Mouse (Mus musculus) G1E-ER4 (cell line): ENCODE measurements around the gene Gm20388. TPM values are rescaled to one million over a fixed set of nuclear protein-coding genes. Genes with fewer than 3 reads are reported as not detected.

Experiments used
- GATA1 ChIP-seq: IDR thresholded peaks from one replicate; pipeline ENCODE4 v1.8.0; 2012; ENCODE audit warnings: low read length, inconsistent platforms
- polyA plus RNA-seq: library from polyadenylated mRNA; stranded (reverse); fragments of >175 nt; gene quantifications from 2 replicates; pipeline ENCODE4 v1.2.3, GENCODE M21; 2012

Gm20388 gene
- polyA plus RNA-seq, 1 experiment, result not detected

DNA sequence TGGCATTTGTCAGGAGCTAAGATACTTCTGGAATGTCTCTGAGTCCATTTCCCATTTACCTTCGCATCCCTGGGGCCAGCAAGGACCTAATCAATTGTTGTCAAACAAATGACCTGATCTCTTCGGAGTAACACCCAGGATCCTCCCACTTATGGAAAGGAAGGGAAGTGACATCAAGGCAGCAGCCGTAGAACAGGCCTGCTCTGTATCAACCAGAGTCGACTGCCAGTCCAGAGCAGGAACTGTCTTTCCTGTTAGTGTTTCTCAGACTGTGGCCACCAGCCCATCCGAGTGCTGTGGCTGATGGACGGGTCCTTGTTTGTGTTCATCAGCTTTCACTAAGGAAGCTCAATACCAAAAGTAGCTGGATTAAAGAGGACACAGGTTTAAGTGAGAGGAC is 213.6 kb downstream of the Gm20388 start:
- no peak for TF ChIP-seq GATA1

DNA sequence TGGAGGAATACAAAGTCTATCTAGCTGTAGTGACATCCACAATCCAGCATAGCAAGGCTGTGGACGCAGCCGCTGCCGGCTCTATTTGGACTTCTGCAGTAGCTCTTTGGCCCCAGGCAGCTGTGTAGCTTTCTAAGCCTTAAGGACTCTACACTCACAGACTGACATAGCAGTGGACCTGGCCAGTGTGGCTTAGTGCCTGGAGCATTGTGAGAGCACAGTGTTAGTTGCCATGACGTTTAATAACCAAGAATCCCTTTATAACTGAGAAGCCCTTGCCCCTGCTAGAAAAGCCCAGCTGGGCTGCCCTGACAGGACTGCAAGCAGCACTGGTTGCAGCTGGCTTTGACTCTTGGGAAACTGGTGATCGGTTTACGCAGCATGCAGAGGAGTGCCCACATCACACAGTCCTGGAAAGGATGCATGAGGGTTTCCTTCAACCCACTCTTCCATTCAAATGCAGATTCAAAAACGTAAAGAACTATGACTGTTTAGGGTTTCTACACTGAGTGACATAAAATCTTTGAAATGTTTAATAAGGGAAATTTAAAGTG is 214.3 kb downstream of the Gm20388 start:
- no peak for TF ChIP-seq GATA1

DNA sequence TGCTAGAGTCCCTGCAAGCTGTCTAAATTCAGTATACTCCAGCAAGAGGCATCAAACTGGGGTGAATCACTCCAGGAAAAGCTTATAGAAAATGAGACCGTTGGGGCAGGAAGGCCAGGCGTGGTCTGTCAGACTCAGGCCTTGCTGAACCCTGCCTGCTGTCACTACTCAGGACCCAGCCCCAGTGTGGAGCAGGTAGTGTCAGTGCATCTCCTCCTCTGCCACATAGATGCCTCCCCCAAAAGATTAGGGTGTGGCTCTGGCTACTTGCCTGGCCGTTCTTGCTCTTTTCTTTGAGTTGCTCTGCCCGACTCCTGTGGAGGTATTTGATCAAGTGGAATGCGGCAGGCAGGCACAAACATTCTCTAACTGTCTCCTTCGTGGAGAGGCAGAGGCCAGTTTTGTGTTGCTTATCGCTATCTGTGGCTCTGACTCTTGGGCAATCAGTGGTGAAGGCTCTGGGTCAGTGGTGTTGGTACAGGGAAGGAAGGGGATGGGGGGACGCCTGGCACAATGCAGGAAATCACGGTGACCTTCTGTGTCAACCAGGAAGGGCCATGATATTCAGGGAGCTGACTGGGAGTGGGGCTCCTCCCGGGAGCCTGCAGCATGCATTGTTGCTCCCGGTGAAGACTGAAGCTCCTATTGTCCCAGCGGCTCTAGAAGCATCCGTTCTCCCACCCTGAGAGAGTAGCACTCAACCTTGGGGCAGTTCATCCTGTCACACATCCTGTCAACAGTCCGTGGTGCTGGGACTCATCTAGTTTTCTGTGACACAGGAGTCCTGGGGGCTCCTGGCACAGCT is 215.9 kb downstream of the Gm20388 start:
- no peak for TF ChIP-seq GATA1

DNA sequence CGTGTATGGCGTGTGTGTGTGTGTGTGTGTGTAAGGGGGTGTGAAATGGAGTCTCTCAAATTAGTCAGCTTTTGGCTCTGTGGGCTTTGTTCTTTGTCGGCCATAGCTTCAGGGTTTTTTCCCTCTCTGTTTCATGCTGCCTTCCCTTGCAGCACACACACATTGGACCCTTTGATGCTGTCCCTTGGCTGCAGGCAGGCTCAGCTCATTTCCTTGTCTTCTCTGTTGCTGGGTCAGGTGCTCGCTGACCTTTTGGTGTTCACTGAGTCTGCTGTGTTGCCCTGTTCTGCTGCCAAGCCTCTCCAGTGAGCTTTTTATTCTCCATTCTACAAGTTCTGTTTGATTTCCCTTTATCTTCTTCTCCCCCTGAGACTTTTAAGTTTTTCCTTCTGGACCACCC is 218.9 kb downstream of the Gm20388 start:
- TF ChIP-seq GATA1, result no peak

DNA sequence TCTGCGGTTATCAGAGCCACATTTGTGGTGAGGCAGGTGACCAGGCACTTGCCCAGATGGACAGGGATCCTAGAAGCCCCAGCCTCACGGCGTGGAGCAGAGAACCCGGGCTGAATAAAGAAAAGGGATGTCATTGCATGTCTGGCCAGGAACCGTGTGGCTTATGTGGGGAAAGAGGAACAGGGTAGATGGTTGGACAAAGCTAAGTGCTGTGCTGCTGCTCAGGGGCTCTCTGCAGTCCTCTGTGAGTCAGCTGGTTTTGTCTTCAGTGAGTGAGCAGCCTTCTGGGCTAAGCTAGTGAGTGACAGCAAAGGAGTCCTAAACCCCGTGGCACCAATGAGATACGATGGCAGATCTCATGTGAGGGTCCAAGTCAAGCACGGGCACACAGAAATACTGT is 220.5 kb downstream of the Gm20388 start:
- no peak for TF ChIP-seq GATA1

DNA sequence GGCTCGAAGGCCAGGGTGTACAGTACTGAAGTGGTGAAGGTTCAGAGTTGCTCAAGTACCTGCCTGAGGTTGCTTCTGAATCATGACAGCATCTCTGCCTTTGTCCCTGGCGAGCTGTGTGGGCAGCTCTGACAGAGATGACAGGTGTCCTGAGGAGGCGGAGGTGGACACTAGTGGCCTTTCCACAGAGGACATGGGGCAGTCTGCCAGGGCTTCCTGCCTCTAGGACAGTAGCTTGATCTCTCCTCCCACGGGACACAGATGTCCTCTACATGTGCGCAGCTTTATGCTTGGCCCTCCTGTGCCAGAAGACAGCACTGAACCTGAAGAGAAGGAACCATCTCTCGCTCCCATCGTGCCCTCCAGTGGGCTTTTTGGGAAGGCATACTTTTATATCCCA is 222.5 kb downstream of the Gm20388 start:
- no peak for TF ChIP-seq GATA1

DNA sequence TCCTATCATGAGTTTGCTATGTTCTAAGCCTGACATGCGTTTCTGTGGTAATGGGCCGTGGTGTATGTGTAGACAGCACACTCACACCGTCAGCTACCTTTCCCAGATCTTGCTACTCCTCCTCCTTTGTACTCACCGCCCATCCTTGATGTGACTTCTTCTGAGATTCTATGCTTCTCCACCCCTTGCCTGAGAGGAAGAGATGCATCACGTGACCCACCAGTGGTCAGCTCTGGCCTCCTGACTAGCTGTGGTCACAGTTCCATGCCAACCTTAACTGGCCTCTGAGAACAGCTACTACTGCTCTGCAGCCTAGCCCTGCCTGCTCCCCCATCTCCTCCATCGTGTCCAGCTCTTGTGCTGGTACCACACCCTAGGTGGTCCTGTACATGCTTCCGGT is 225.0 kb downstream of the Gm20388 start:
- no peak for TF ChIP-seq GATA1

DNA sequence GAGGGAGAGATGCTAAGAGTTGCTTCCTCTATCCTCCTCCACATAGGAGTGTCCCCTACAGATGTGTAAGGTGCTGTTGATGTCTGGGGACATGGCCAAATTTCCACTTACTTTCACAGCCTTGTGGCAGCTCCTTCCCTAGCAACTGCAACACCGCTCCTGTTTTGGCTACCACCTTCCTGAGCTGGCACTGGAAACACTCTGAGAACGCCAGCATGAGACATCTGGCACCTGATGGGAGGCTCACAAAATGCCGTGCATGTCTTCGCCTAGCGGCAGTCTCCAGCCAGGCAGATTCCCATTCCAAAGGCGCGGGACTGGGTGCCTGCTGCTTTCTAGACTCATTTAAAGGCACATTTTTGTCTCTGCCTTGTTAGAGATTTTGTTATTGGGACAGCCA is 226.0 kb downstream of the Gm20388 start:
- no peak for TF ChIP-seq GATA1

DNA sequence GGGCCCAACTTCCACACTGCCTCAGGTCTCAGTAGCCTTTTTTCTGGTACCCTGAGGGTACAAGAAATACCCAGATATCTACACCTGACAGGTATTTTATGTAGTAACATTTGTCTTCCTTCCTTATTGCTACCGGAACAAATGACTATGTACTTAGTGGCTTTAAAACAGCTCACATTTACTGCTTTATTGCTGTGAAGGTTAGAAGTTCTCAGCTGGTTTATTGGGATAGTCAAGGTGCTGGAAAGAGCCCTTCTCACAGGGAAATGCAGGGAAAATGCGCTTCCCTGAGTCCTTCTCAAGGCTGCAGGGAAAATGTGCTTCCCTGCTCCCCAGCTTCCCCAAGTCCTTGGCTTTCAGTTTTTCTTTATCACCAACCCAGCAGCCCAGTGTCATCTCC is 228.3 kb downstream of the Gm20388 start:
- TF ChIP-seq GATA1, result no peak

DNA sequence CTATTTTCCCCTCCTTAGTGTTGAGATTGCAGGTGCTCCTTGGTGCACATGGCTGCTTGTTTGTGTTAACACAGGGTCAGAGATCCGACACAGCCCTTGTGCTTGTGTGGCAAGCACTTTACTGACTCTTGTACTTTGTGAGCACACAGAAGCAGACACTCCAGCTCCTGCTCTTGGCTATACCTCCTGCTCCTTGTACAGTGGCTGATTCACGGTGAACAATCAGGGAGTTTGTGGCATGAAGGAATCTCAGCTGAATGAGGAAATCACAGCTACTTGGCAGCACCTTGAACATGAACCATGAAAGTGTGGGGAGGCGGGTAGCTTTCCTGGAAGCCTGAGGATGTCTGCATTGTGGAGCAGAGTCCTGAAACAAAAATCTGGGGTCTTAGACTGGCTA is 230.1 kb downstream of the Gm20388 start:
- TF ChIP-seq GATA1, result no peak

DNA sequence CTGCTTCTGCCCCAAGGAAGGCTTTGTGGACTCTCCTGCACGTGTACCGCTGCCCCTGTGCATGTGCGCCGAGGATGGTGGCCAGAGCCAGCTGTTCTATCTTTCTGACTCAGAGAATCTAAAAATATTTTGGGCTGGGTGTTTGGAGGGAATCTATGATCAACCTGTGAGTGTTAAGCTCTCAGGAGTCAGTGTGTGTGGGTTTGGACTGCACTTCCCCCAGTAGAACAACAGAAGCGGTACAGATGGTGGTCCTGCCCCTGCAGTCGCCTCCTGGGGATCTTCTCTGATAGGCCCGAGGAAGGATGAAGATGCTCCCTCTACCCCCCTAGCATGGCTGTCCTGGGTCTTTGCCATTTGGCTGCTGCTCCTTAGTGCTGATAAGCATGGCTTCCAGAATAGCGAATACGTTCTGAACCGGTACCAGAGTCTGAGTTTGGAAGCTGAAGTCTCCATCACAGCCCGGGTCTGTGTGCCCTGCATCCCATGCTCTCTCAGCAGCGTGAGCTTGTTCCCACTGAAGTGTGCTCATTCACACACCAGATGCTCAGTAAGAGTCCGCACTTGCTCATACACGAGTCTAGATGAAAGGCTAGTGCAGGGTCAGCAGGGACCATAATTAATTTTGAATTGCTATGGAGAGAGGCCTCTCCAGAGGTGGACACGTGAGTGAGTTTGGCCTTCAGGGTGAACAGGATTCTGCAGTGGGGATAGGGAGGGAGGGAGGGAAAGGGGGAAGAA is 233.4 kb downstream of the Gm20388 start:
- TF ChIP-seq GATA1, result no peak

DNA sequence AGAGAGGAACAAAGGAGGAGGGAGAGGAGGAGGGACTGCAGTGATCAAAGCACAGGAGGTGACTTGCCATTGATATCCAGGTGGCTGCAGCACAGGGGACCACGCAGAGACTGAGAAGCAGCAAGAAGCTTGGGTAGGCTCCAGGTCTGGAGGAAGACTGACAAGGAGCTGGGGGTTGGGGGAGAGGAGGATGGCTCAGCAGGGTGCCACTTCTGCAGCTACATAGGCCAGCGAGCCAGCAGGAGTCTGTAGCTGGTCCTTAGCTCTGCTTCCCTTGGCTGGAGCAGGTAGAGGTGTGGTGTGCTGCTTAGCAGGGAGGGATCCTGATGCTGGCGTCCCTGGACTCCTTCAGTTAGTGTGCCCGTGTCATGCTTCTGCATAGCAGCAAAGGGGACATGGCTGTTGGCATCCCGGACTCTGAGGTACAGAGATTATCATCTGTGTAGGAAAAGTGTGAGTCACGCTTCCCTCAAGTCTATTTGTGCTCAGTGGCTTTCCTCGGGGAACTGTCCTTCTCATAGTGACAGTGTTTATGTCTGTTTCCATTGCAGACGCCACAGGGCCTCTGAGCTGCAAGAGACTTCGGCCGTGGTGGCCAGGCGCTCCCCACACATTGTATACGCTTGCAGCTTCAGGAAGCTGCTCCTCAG is 234.1 kb downstream of the Gm20388 start:
- TF ChIP-seq GATA1, result no peak

DNA sequence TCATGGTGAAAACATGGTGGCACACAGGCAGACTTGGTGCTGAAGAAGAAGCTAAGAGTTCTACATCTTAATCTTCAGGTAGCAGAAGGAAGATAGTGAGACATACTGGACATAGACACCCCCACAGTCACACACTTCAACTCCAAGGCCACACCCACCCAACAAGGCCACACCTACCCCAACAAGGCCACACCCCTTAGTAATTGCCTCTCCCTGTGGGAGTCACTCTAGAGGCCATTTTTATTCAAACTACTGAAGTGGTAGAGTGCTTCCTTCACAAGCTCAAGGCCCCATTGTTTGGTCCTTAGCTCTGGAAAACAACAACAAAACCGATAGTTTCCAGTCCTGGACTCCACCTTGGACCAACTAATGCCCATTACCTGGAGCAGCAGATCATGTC is 235.4 kb downstream of the Gm20388 start:
- TF ChIP-seq GATA1, result no peak

DNA sequence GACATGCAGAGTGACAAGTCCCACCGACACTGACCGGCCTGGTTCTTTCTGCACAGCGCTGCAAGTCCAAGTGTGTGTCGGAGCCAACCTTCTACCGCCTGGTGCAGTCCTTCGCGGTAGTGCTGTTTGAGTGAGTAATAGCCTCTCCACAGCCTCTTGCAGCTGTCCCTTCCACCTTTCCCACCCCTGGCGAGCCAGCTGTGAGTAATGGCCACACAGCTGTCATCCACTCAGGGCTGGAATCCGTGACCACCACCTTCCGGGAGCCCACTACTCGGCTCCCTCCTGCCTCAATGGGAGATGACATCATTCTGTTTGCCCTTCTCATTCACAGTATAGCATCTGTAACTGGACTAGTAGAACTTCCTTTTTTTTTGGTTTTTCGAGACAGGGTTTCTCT is 239.4 kb downstream of the Gm20388 start:
- no peak for TF ChIP-seq GATA1

DNA sequence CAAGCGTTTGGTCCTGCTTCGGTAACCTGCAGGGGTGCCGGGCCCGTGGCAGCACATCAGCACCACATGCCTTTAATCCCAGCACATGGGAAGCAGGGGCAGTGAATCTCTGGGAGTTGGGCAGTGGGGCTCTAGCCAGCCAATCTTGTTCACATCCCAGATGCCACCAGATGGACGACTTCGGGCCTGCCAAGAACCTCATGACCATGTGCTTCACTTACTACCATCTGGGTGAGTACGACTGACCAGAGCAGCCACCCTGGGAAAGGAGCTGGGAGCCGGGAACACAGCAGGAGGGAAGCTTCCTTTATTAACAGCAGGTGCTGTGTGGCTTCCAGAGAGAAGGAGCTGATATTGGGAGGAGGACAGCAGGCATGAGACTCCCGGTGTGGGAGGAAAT is 240.5 kb downstream of the Gm20388 start:
- no peak for TF ChIP-seq GATA1

DNA sequence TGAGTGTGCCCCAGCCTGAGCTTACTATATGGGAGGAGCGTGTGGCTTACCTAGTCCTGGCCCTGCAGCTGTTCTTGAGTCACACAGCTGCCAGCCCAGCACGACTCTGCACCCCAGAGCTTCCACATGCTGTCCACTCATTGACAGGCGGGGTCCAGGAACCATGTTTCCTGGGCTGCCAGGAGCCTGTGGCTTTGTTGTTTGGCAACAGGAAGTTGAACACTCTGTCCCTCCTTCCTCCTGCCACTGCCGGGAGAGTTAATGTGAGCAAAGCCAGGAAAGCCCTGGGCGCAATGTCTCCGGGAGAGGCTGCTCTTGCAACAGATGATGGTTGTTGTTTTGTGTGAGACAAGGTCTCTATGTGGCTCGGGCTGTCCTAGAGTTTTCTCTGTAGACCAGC is 242.0 kb downstream of the Gm20388 start:
- TF ChIP-seq GATA1, result no peak
